Mouse (Mus musculus) left cerebral cortex, postnatal 14 days (tissue): ENCODE results near the gene Bbs5. TPM values are rescaled to one million over a fixed set of nuclear protein-coding genes. Genes with fewer than 3 reads are reported as not detected.
"Not testable (repeated sequence)": the region's sequence is repeated elsewhere in the genome, so short reads cannot be mapped to it uniquely, and the experiment has no call there.

Source experiments
- DNase-seq, 2 experiments: peaks; one replicate each; pipeline ENCODE4 v3.0.0; 2021 to 2022; ENCODE audit warnings: low spot score in 2 of 2, mixed read lengths in 1 of 2
- intact Hi-C: fragments of 180-260 bp; cut with DNase I; formaldehyde crosslinking; loops from one replicate; pipeline ENCODE4 v1.15.1; 2025
- total RNA-seq, 2 experiments: library from RNA; stranded (reverse); gene quantifications; 2 replicates each; pipeline ENCODE4 v1.2.3; 2021

Bbs5 gene
- total RNA-seq, 2 experiments from 2014 or later, result 25.9 to 29.4 TPM

DNA sequence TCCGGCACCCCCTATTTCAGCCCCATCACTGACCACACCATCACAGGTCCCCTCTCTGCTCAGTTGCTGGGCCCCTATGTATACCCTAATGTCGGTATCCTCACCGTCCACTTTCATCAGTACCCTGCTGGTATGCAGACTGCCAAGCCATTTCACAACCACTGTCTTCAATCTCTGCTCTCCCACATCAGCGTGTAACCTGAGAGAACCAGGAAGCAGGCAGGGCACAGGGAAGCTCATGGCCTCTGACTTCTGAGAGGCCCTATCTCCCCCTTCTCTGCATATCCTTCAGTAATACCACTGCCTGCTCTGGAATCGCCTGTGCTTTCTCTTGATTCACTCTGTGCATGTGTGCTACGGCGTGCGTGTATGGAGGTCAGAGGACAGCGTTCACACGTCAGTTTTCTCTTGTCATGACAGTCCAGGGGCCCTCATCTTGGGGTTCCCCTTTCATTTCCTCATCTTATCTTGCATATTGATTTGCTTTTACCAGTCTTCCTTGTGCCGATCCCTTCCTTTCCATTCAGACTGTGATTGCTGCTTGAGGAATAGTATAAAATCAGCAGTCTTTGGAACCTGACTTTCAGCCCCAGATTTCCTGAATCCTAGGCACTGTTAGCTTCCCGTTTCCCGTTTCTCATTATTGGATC lies 17.0 kb downstream of the Bbs5 start:
- DNase-seq, result no peak

DNA sequence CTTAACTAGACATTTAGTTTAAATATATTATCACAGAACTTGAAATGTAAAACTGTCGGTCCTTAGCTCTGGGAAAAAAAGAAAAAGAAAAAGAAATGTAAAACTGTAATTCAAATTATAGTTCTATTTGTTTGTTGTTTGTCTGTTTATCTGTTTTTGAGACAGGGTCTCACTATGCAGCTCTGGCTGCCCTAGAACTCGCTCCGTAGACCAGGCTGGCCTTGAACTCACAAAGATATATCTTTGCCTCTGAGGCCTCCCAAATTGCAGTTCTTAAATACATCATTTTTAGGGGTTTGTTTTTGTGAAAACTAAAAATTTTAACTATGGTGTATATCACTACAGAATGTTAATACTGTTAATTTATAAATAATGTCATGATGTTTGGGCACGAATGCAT lies 20.7 kb downstream of the Bbs5 start:
- intact Hi-C loops, result loop anchor here (5.0 kb wide), 1 partner anchor 35 kb away; no protein-coding TSS in a partner anchor
- no peak for DNase-seq

More for the DNA sequence above, 17.0 kb downstream of the Bbs5 start:
- intact Hi-C loops, result no loop called here

DNA sequence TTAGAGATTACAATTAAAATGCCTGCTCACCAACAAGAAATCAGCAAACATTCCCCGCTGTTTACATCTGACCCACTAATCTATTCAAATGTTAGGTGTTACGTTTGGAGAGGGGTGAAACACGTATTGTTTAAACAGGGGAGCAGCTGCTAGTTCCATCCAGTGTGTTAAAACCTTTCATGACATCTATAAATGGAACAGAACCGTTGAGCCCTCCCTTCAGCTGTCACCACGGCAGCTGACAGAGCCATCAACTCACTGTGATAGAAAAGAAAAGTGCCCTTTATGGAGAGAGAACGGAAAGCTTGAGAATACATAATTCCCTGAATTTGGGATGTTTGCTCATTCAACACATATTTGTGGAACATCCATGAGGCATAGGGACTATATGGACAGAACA lies 21.4 kb downstream of the Bbs5 start:
- DNase-seq, result no peak
- intact Hi-C loops, result loop anchor here (5.0 kb wide), 1 partner anchor 34 kb away; no protein-coding TSS in a partner anchor

DNA sequence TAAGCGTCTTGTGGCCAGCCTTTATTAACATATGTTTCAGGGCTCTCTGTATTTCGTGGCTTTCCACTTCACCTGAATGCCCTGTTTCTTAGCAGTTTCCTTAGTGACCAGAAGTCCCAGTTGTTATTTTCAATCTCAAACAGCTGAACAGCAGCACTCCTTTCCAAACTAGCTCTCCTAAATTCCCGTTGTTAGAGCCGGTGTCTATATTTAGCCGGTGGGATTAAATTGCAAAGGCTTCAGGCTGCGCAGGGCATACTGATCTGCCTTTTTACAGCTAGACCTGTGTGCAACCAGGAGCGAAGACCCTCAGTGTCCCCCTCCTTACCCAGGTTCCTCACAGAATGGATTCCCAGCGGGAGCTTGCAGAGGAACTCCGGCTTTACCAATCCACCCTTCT lies 22.9 kb downstream of the Bbs5 start, which contains the start of gene Klhl41:
TSS of gene Klhl41 (plus strand) at position 268 of the 400 bp plus-strand sequence.
- peak in 1 of 2 experiments; percentile 10 for DNase-seq
- intact Hi-C loops, result loop anchor here (5.0 kb wide), 1 partner anchor 32 kb away; no protein-coding TSS in a partner anchor

DNA sequence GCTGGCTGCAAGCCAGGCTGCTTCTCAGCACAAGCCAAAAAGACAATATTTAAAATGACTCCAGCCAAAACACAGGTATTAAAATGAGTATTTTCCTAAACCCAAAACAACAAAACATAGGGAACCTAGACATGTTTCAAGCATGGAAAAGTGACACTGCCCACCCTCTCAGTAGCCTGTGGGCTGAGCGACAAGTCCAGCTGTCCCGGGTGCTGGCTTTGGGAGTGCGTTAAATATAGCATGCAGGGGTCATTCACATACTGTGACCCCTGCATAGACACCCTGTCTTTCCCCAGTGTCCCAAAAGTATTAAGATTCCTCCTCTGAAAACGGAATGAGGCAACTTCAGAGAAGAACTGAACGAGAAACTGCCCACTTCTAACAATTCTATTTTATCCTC lies 26.8 kb downstream of the Bbs5 start:
- intact Hi-C loops, result no loop called here
- DNase-seq, result no peak

DNA sequence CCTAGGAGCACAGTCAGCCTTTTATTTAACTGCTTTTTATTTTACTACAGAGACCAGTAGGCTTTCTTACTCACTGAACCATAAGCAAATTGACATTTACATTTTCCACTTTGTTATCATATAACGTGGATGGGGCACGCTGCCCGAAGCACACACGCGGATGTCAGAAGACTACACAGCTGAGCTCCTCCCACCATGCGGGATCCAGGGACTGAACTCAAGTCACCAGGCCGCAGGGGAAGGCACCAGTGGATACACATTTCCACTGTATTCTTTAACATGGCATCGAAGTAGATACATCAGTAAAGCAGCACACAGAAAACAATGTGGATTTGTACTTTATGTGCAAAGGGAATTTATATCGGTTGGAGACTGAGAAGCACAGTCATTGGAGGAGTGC lies 28.3 kb downstream of the Bbs5 start:
- intact Hi-C loops, result no loop called here
- no peak for DNase-seq

DNA sequence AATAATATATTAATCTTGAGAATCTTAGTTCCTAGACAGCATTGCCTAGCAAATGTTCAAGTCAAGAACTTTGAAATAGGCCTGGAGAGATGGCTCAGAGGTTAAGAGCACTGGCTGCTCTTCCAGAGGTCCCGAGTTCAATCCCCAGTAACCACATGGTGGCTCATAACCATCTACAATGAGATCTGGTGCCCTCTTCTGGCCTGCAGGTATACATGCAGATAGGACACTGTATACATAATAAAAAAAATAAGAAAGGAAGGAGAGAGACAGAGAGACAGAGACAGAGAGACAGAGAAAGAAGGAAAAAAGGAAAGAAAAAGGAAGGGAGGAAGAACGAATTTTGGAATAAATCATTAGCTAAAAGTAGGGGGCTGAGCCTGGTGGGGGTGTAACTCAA lies 29.7 kb downstream of the Bbs5 start:
- intact Hi-C loops, result no loop called here
- no peak for DNase-seq

DNA sequence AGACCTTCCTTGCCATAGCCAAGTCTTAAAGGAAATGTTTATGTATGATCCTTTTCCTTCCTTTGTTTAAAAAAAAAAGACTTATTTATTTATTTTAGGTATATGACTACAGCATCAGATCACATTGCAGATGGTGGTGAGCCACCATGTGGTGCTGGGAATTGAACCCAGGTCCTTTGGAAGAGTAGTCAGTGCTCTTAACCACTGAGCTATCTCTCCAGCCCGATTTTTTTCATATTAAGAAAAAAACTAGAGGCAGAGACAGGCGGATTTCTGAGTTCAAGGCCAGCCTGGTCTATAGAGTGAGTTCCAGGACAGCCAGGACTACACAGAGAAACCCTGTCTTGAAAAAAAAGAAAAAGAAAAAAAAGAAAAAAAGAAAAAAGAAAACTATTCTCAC lies 30.2 kb downstream of the Bbs5 start:
- DNase-seq, intact Hi-C loops: not testable (repeated sequence)

DNA sequence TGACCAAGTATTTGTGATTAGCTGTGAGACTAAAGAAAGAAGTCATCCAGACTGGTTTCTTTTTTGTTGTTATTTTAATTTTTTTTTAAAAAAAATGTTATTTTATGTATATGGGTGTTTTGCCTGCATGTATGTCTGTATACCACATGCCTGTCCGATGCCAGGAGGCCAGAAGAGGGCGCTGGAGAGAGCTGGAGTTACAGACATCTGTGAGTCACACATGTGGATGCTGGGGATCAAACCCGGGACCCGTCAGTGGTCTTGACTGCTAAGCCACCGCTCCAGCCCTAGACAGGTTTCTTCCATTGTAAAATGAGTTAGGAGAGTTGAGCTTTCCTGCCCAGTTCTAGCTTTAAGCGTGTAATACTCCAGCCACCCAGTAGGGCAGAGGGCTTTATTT lies 33.0 kb downstream of the Bbs5 start:
- no peak for DNase-seq
- intact Hi-C loops, result no loop called here

DNA sequence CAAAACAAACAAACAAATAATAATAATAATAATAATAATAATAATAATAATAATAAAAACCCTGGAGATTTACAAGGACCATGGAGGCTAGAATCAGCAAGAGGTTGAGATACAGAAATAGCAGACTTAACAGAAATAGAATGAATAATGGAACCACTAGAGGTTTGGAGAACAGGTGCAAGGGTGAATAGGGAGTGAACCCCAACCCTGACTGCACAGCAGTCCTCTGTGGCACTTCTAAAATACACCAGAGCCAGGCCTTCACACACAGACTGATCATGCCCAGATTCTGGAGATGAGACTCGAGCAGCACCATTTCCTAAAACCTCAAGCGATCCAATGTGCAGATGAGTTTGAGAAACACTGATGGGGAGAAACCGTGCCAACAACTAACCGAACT lies 35.0 kb downstream of the Bbs5 start:
- intact Hi-C loops, result no loop called here
- no peak for DNase-seq

DNA sequence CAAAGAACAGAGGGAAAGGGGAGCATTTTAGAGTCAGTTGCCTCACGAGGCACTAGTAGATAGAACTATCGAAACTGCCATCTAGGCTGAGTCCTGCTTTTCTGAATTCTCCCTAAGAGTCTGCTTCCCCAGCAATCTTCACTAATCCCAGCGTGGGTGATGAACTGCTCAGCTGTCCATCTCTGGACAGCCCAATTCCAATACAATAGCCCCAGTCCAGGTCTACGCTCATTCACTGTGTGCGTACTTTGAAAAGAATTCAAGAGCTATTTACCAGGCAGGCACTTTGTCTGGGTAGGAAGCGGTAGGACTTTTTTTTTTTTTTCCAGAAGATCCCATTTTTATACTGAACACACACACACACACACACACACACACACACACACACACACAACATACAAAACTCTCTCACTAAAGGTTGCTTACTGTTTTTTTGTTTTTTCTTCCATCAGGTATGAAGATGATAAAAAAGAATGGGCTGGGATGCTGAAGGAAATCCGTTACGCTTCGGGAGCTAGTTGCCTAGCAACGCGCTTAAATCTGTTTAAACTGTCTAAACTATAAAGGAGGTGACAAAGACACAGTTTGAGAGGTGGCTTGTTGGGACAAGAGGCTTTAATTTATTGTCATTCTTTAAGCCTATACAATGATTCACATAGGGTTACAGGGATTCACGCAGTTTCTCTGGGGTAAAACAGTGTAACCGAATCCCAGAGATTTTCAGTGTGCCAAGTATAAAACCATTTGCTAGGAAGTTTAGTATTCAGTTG lies 36.2 kb downstream of the Bbs5 start:
- peak; percentile 20 to 32 for DNase-seq
- intact Hi-C loops, result no loop called here

DNA sequence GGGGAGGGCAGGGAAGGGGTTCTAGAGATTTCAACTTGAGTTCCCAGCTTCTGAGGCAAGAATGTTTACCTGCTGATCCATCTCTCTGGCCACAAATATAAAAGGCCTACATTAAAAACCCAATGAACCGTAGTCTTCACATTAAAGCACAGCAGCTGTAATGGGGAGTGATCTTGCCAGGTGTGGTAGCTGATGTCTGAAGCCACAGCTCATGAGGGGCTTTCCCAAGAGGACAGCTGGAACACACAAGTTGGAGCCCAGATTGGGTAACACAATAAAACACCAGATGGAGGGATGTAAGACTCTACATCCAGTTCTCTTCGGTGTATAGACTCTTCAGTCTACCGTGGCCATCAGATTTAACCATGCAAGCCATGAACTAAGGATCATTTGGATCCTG lies 37.5 kb downstream of the Bbs5 start:
- intact Hi-C loops, result no loop called here
- no peak for DNase-seq

DNA sequence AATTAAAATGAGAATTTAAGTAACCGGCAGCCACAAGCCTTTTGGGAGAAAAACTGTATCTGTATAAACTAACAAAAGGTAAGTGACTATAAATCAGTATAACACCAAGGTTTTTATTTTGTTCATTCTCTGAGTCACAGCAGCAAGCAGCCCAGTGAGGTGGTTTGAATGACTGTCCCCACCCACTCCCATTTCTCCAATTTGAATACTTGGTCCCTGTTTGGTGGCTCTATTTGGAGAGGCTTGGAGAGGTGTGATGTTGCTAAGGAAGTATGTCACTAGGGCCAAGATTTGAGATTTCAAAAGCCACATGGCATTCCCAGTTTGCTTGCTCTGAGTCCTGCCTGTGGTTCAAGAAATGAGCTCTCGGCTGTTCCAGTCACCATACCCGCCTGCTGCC lies 43.2 kb downstream of the Bbs5 start:
- intact Hi-C loops, result no loop called here
- DNase-seq, result no peak

DNA sequence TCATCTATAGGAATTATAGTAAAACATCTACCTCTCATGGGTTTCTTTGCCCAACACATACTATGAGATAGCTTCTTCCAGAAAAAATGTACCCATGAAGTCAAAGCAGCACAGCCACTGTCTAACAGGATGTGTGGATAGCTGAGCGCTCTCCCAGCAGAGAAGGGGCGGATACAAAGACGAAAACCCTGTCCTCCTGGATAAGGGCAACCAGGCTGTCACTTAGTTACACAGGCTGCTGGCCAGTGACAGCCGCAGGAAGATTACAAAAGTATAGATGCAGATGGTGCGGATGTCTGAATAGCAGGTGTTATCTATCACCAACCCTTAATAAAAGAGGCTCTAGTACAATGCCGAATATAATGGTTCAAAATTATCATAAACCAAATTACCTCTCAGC lies 43.9 kb downstream of the Bbs5 start:
- intact Hi-C loops, result no loop called here
- DNase-seq, result no peak

DNA sequence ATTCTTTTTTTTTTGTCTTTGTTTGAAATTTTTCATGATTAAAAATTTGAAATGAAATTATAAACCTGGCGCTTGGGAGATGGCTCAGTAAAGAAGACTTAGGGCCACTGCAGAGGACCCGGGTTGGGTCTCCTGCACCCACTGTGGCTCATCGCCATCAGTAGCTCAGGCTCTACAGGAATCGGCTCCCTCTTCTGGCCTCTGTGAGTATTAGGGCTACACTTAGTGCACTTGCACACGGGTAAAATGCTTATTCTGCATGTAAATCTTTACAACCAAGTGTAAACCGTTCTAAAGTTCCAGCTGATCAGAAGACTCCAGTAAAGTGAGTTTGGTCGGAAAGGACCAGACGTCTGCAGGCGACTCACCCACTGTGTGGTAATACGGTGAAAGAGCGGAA lies 46.5 kb downstream of the Bbs5 start:
- intact Hi-C loops, result no loop called here

DNA sequence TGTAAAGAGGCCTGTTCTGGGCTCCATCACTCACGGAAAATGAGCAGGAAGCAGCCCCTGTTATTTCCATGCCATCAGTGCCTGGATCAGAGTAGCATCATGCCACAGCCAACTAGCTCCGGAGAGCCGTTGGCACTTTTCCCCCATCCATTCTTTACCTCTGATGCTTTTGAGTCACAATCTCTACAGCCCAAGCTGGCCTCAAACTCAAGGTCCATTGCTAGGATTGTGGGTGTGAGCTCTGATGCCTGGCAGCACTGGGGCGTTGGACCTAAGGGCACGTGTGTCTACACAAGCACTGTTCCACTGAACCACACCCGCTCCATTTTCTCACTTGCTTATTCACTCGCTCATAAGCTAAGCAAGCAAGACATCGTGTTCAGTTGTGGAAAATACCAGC lies 53.5 kb downstream of the Bbs5 start:
- DNase-seq, result no peak
- intact Hi-C loops, result loop anchor here (5.0 kb wide), 1 partner anchor 33 kb away; no protein-coding TSS in a partner anchor

More for the DNA sequence above, 46.5 kb downstream of the Bbs5 start:
- no peak for DNase-seq

DNA sequence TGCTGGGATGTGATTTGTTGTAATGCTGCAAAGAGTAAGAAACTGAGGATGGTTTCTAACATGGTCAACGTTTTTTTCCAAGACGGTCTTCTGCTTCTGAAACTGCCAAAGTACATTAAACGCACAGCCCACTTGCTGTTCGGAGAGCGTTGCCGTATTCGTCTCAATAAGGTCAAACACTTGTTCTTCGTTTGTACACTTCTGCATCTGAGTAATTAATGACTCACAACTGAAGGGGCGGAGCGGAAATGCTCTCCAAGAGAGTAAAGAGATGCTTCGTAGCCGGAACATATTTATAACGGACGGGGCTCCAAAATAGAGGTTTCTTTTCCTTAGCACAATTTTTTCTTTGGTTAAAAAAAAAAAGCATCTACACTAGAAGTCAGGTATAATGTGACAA lies 65.2 kb downstream of the Bbs5 start:
- DNase-seq, result peak; percentile 14 to 19
- intact Hi-C loops, result no loop called here

DNA sequence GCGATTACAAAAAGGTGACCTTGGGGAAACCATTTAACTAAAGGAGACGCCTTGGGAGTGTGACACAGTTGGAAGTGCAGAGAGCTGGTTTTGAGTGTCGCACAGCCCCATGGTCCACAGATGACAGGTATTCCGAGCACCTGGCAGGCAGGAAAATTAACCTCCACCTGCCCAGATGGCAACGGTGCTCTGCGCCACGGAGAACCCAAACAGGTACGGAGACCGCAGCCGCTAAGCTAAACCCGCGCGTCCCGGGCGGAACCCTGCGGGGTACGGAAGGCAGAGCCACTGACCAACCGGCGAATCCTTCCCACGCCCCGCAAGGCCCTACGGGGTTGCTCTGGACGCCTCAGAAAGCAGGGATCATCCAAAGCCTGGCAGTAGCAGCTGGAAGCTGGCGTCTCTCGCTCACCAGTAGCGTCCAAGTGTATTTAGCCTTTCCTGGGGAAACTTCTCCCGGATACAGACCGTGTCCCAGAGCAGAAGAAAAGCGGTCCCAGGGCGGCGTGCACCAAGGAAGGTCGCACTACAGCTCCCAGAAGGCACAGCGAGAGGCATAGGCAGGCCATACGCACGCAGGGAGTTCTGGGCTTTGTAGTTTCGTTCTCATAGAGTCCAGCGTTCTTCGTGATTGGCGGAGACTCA lies 66.1 kb downstream of the Bbs5 start, which contains the start of gene Fastkd1:
TSS of gene Fastkd1 (minus strand) at position 536 of the 645 bp plus-strand sequence.
- DNase-seq, result peak; percentile 88 to 94
- intact Hi-C loops, result no loop called here

DNA sequence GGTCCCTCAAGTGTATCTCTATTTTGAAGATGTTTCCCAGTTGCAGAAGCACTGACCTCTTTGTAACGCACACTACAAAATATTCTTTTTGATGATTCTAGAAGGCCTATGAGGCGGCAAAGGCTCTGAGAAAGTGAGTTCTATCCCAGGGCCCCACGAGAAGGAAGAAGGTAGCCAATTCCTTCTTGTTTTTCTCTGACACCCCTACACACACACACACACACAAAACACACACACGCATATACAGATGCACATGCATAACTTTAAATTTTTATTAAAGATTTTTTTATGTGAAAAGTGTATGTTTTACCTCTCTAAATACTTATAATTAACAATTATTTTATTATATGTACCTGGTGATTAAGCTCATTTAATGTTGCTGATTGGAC lies 66.6 kb downstream of the Bbs5 start:
- no peak for DNase-seq
- intact Hi-C loops, result no loop called here

DNA sequence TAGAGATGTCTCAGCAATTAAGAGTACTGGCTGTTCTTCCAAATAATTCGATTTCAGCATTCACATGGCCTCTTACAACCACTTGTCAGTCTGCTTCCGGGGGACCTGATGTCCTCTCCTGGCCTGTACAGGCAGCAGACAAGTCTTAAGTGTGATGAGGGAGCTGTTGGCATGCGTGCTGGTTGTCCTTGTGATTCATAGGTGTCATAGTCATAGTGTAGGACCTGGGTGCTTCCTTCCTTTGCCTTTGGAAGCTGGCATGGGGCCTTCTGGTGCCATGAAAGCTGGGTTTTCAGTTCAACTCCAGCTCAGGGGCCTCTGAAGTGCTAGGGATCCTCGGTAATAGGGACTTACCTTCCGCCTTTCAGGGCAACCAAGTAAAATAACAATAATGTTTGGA lies 67.2 kb downstream of the Bbs5 start:
- DNase-seq, result no peak
- intact Hi-C loops, result no loop called here
